Mouse (Mus musculus) hindbrain, embryonic 10.5 days (tissue): Measurements from ENCODE around the gene Carmil2. TPM values are rescaled to one million over a fixed set of nuclear protein-coding genes. Genes with fewer than 3 reads are reported as not detected.

Experiments
- DNase-seq: peaks from one replicate; pipeline ENCODE4 v3.0.0-alpha.2; 2017; ENCODE audit warnings: low spot score
- H3K27ac ChIP-seq: fragments of 300-500 bp; sonication (generic); 2 replicates; pipeline ENCODE4 v1.5.1; 2016; ENCODE audit warnings: mild to moderate bottlenecking, moderate library complexity
- H3K27me3 ChIP-seq: fragments of 300-500 bp; sonication (generic); 2 replicates; pipeline ENCODE4 v1.6.1; 2016; ENCODE audit warnings: mild to moderate bottlenecking; ENCODE audit not compliant: poor library complexity, insufficient read depth, severe bottlenecking
- H3K36me3 ChIP-seq: fragments of 300-500 bp; sonication (generic); 2 replicates; pipeline ENCODE4 v1.6.1; 2016; ENCODE audit warnings: mild to moderate bottlenecking, moderate library complexity
- H3K4me1 ChIP-seq: fragments of 300-500 bp; sonication (generic); replicated peaks from 2 replicates; pipeline ENCODE4 v1.6.1; 2016; ENCODE audit warnings: mild to moderate bottlenecking
- H3K4me3 ChIP-seq: fragments of 300-500 bp; sonication (generic); 2 replicates; pipeline ENCODE4 v1.5.1; 2016; ENCODE audit warnings: mild to moderate bottlenecking, moderate library complexity
- H3K9me3 ChIP-seq: fragments of 300-500 bp; sonication (generic); 2 replicates; pipeline ENCODE4 v1.6.1; 2016; ENCODE audit warnings: mild to moderate bottlenecking, moderate library complexity
- WGBS: fragments of 180-500 bp; shearing (Covaris S2); methylation state at CpG from one replicate; pipeline ENCODE4 v1.1.7; 2016; 5-methylcytosine and 5-hydroxymethylcytosine counted together
- polyA plus RNA-seq: library from polyadenylated mRNA; unstranded; fragments of >200 nt; fragmentation: Nextera tagmentation; extraction: Ambion mirVana; gene quantifications from 2 replicates; pipeline ENCODE4 v1.2.1, GENCODE M21; 2016

Carmil2 gene
- 2.1 and 4.9 TPM in 2 replicates for polyA plus RNA-seq

- H3K4me1 ChIP-seq, result peaks cover 9% of the 10 kb centered on the region
- H3K27me3 ChIP-seq, result no peaks in the 10 kb centered on the region
- 14% methylated on average over 26 of the region's 26 CpGs for WGBS
- H3K27ac ChIP-seq, result peak within 1 kb of the TSS; percentile 59
- peak within 1 kb of the TSS; percentile 26; the same call in 1 of the 2 replicates for H3K4me3 ChIP-seq
- H3K9me3 ChIP-seq, result no peaks in the 10 kb centered on the region
- H3K36me3 ChIP-seq, result peaks cover 38% of the 10 kb centered on the region
- DNase-seq, result peak; percentile 64
These were observed at the start of gene Carmil2 for GRCm38 (mm10) chr8:105685796-105686308. Carmil2 (plus strand) TSS chr8:105686274.

- H3K4me1 ChIP-seq, result peaks cover 33% of the 10 kb centered on the region
- under 1% methylated on average over 61 of the region's 63 CpGs for WGBS
- no peak for DNase-seq
- H3K9me3 ChIP-seq, result no peaks in the 10 kb centered on the region
- peaks cover 11% of the 10 kb centered on the region for H3K36me3 ChIP-seq
- H3K4me3 ChIP-seq, result peak within 1 kb of the TSS; percentile 72
- H3K27ac ChIP-seq, result peak within 1 kb of the TSS; percentile 100
- no peaks in the 10 kb centered on the region for H3K27me3 ChIP-seq
These were observed 49.0 kb upstream of the Carmil2 start, which contains the start of gene Agrp for GRCm38 (mm10) chr8:105636963-105637510. Agrp (minus strand) TSS chr8:105637393.

GRCm38 (mm10) chr8:105637601-105638041 lies 48.5 kb upstream of the Carmil2 start:
- peaks cover 33% of the 10 kb centered on the region for H3K4me1 ChIP-seq
- peak overlapping the region; percentile 100 for H3K27ac ChIP-seq
- under 1% methylated on average over 11 of the region's 11 CpGs for WGBS
- H3K27me3 ChIP-seq, result no peaks in the 10 kb centered on the region
- H3K4me3 ChIP-seq, result peak overlapping the region; percentile 72
- DNase-seq, result no peak
- H3K36me3 ChIP-seq, result peaks cover 13% of the 10 kb centered on the region
- no peaks in the 10 kb centered on the region for H3K9me3 ChIP-seq

GRCm38 (mm10) chr8:105638510-105638909 lies 47.6 kb upstream of the Carmil2 start:
- H3K27ac ChIP-seq, result 0 out of 2 replicates have a peak overlapping the region, but pooled peaks have one; percentile 100
- DNase-seq, result no peak
- 90% methylated on average over 4 of the region's 4 CpGs for WGBS

GRCm38 (mm10) chr8:105639835-105640234 lies 46.2 kb upstream of the Carmil2 start:
- no peaks in the 10 kb centered on the region for H3K27me3 ChIP-seq
- WGBS, result 77% methylated on average over 1 of the region's 1 CpGs
- no peak for DNase-seq
- no peak overlapping the region for H3K27ac ChIP-seq
- peaks cover 31% of the 10 kb centered on the region for H3K4me1 ChIP-seq
- H3K4me3 ChIP-seq, result no peak overlapping the region
- H3K9me3 ChIP-seq, result no peaks in the 10 kb centered on the region
- peaks cover 31% of the 10 kb centered on the region for H3K36me3 ChIP-seq

More at GRCm38 (mm10) chr8:105638510-105638909, 47.6 kb upstream of the Carmil2 start:
- Histone ChIP-seq H3K4me1 (peaks cover 33% of the 10 kb centered on the region), H3K9me3 (no peaks in the 10 kb centered on the region), H3K27me3 (no peaks in the 10 kb centered on the region), H3K36me3 (peaks cover 18% of the 10 kb centered on the region), H3K4me3 (peak overlapping the region; percentile 72)

GRCm38 (mm10) chr8:105640511-105640910 lies 45.6 kb upstream of the Carmil2 start:
- WGBS, result 93% methylated on average over 2 of the region's 2 CpGs

GRCm38 (mm10) chr8:105645205-105645604 lies 40.9 kb upstream of the Carmil2 start:
- DNase-seq, result no peak
- H3K27me3 ChIP-seq, result no peaks in the 10 kb centered on the region
- no peak overlapping the region for H3K27ac ChIP-seq
- WGBS, result 92% methylated on average over 1 of the region's 1 CpGs
- no peaks in the 10 kb centered on the region for H3K4me1 ChIP-seq
- H3K9me3 ChIP-seq, result no peaks in the 10 kb centered on the region
- peaks cover 65% of the 10 kb centered on the region for H3K36me3 ChIP-seq
- no peak overlapping the region for H3K4me3 ChIP-seq

More at GRCm38 (mm10) chr8:105640511-105640910, 45.6 kb upstream of the Carmil2 start:
- Histone ChIP-seq H3K27ac (no peak overlapping the region), H3K4me1 (peaks cover 24% of the 10 kb centered on the region), H3K9me3 (no peaks in the 10 kb centered on the region), H3K27me3 (no peaks in the 10 kb centered on the region), H3K36me3 (peaks cover 38% of the 10 kb centered on the region), H3K4me3 (no peak overlapping the region)
- no peak for DNase-seq

GRCm38 (mm10) chr8:105648929-105649328 lies 37.1 kb upstream of the Carmil2 start:
- no peak for DNase-seq
- no peaks in the 10 kb centered on the region for H3K9me3 ChIP-seq
- 94% methylated on average over 1 of the region's 1 CpGs for WGBS
- H3K27ac ChIP-seq, result no peak overlapping the region
- no peak overlapping the region for H3K4me3 ChIP-seq
- H3K4me1 ChIP-seq, result no peaks in the 10 kb centered on the region
- H3K36me3 ChIP-seq, result peaks cover 88% of the 10 kb centered on the region
- no peaks in the 10 kb centered on the region for H3K27me3 ChIP-seq

- Histone ChIP-seq H3K27ac (no peak overlapping the region), H3K9me3 (no peaks in the 10 kb centered on the region), H3K27me3 (no peaks in the 10 kb centered on the region), H3K4me1 (no peaks in the 10 kb centered on the region), H3K36me3 (peaks cover 66% of the 10 kb centered on the region), H3K4me3 (no peak overlapping the region)
- no peak for DNase-seq
These were observed 28.4 kb upstream of the Carmil2 start for GRCm38 (mm10) chr8:105657641-105658040.

- 80% methylated on average over 3 of the region's 3 CpGs for WGBS
- DNase-seq, result no peak
These were observed 24.9 kb upstream of the Carmil2 start for GRCm38 (mm10) chr8:105661167-105661566.

GRCm38 (mm10) chr8:105677891-105678290 lies 8.2 kb upstream of the Carmil2 start:
- H3K36me3 ChIP-seq, result peaks cover 100% of the 10 kb centered on the region
- H3K27ac ChIP-seq, result no peak overlapping the region
- no peak overlapping the region for H3K4me3 ChIP-seq
- no peaks in the 10 kb centered on the region for H3K9me3 ChIP-seq
- H3K4me1 ChIP-seq, result no peaks in the 10 kb centered on the region
- no peaks in the 10 kb centered on the region for H3K27me3 ChIP-seq
- DNase-seq, result no peak
- WGBS, result 92% methylated on average over 1 of the region's 1 CpGs

More at GRCm38 (mm10) chr8:105661167-105661566, 24.9 kb upstream of the Carmil2 start:
- Histone ChIP-seq H3K36me3 (peaks cover 65% of the 10 kb centered on the region), H3K4me1 (no peaks in the 10 kb centered on the region), H3K27ac (no peak overlapping the region), H3K27me3 (no peaks in the 10 kb centered on the region), H3K4me3 (no peak overlapping the region), H3K9me3 (no peaks in the 10 kb centered on the region)

GRCm38 (mm10) chr8:105685325-105685724 lies 749 bp upstream of the Carmil2 start:
- H3K4me1 ChIP-seq, result peaks cover 9% of the 10 kb centered on the region
- no peak for DNase-seq
- H3K9me3 ChIP-seq, result no peaks in the 10 kb centered on the region
- no peak overlapping the region for H3K27ac ChIP-seq
- H3K4me3 ChIP-seq, result no peak overlapping the region
- peaks cover 44% of the 10 kb centered on the region for H3K36me3 ChIP-seq
- H3K27me3 ChIP-seq, result no peaks in the 10 kb centered on the region
- WGBS, result 85% methylated on average over 7 of the region's 7 CpGs

GRCm38 (mm10) chr8:105686551-105686950 lies 477 bp downstream of the Carmil2 start:
- no peak overlapping the region for H3K27ac ChIP-seq
- no peaks in the 10 kb centered on the region for H3K9me3 ChIP-seq
- DNase-seq, result no peak
- no peaks in the 10 kb centered on the region for H3K27me3 ChIP-seq
- H3K36me3 ChIP-seq, result peaks cover 31% of the 10 kb centered on the region
- no peak overlapping the region for H3K4me3 ChIP-seq
- 74% methylated on average over 6 of the region's 6 CpGs for WGBS
- peaks cover 9% of the 10 kb centered on the region for H3K4me1 ChIP-seq
